Mouse (Mus musculus): ENCODE results near the gene Gpr3.

DNA sequence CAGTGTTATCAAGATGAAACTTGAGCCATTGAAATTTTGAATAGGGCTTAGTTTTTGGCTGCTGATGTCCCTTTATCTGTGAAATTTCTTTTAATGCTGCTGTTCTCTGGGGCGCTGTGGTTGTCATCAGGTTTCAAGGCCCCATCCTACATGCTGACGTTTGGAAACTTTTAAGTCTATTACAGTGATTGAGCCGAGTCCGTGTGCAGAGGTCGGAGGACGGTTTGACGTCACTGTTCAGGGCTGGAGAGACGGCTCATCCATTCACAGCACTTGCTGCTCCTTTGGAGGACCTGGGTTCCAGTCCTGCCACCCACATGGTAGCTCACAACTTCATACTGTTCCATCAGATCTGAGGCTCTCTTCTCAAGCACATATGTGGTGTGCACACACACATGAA, 52.1 kb downstream of the Gpr3 start:
- no peak for TF ChIP-seq CTCF (IDR thresholded peaks at IDR 0.05; ENCODE audit: extremely low read depth, insufficient read depth, low read length)
- no peak for TF ChIP-seq POLR2A (IDR thresholded peaks at IDR 0.05; ENCODE audit: extremely low read depth, insufficient read depth, low read length)
